Mouse (Mus musculus): ENCODE results near the gene Ctsk.

The Ctsk gene

GRCm38 (mm10) chr3:95499024-95499423 lies at the start of gene Ctsk:
TSS of gene Ctsk (plus strand) at chr3:95499256.
- no peak for DNase-seq

- peak; percentile 45 for DNase-seq
These were observed 48.6 kb upstream of the Ctsk start for GRCm38 (mm10) chr3:95450408-95450807.

- DNase-seq: no peak
These were observed 48.1 kb upstream of the Ctsk start for GRCm38 (mm10) chr3:95450915-95451314.

GRCm38 (mm10) chr3:95456367-95456766 lies 42.7 kb upstream of the Ctsk start:
- no peak for DNase-seq

GRCm38 (mm10) chr3:95457758-95458157 lies 41.3 kb upstream of the Ctsk start:
- DNase-seq: no peak

GRCm38 (mm10) chr3:95459381-95459780 lies 39.7 kb upstream of the Ctsk start:
- no peak for DNase-seq

GRCm38 (mm10) chr3:95463852-95464251 lies 35.2 kb upstream of the Ctsk start:
- no peak for DNase-seq

GRCm38 (mm10) chr3:95478966-95479365 lies 20.1 kb upstream of the Ctsk start:
- no peak for DNase-seq

- DNase-seq: no peak
These were observed 12.6 kb upstream of the Ctsk start for GRCm38 (mm10) chr3:95486421-95486820.

GRCm38 (mm10) chr3:95488679-95489078 lies 10.4 kb upstream of the Ctsk start:
- no peak for DNase-seq

GRCm38 (mm10) chr3:95490238-95490637 lies 8.8 kb upstream of the Ctsk start:
- DNase-seq: no peak

GRCm38 (mm10) chr3:95494342-95494741 lies 4.7 kb upstream of the Ctsk start:
- DNase-seq: peak; percentile 48

- DNase-seq: no peak
These were observed 827 bp upstream of the Ctsk start for GRCm38 (mm10) chr3:95498229-95498628.

GRCm38 (mm10) chr3:95499496-95500140 lies 562 bp downstream of the Ctsk start:
- no peak for DNase-seq

GRCm38 (mm10) chr3:95502312-95502711 lies 3.3 kb downstream of the Ctsk start:
- DNase-seq: no peak

- no peak for DNase-seq
These were observed 10.3 kb downstream of the Ctsk start for GRCm38 (mm10) chr3:95509348-95509747.

GRCm38 (mm10) chr3:95511611-95512180 lies 12.6 kb downstream of the Ctsk start:
- DNase-seq: peak; percentile 61

- DNase-seq: no peak
These were observed 17.6 kb downstream of the Ctsk start for GRCm38 (mm10) chr3:95516614-95517041.

- DNase-seq: peak; percentile 63
These were observed 18.4 kb downstream of the Ctsk start for GRCm38 (mm10) chr3:95517493-95517898.

- no peak for DNase-seq
These were observed 19.8 kb downstream of the Ctsk start for GRCm38 (mm10) chr3:95518891-95519290.

- no peak for DNase-seq
These were observed 20.3 kb downstream of the Ctsk start for GRCm38 (mm10) chr3:95519315-95519714.

GRCm38 (mm10) chr3:95520100-95520499 lies 21.0 kb downstream of the Ctsk start:
- no peak for DNase-seq

GRCm38 (mm10) chr3:95521168-95521567 lies 22.1 kb downstream of the Ctsk start:
- peak; percentile 20 for DNase-seq

GRCm38 (mm10) chr3:95523662-95524061 lies 24.6 kb downstream of the Ctsk start:
- DNase-seq: peak; percentile 21

- DNase-seq: no peak
These were observed 25.6 kb downstream of the Ctsk start for GRCm38 (mm10) chr3:95524673-95525072.

Data from thymus, postnatal 25 days (tissue).